Mouse (Mus musculus): ENCODE data around the gene Elmo1.

The Elmo1 gene

DNA sequence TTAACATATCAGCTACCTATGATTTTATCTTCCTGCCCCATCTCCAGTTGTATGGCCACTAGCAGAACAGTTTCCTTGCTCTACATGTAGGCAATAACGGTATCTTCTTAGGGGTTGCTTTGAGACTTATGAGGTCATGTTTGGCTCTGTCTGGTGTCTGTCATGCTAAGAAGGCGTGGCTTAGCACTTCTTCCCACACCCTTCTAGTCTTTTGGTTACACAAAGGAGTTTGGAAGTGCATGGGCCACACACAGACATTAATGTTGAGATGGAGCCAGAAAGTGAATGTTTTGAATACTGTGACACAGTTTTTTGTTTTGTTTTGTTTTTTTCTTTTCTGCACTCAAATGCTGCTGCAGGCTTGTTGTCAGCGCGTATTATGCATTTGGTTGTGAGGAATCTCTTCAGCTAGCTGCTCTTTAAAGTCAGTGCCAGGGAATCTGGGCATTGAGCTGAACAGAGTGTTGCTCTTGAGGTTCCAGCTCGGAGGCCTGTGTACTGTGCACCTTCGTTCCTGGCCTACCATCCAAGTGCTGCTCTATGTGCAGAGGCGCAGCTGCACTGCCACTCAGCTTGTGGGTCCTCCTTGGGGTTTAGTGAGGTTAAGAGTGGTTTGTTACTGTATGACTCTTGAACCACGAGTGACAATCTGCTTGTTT lies 31.1 kb downstream of the Elmo1 start:
- no peak for DNase-seq (ENCODE audit: extremely low spot score, low spot score)

DNA sequence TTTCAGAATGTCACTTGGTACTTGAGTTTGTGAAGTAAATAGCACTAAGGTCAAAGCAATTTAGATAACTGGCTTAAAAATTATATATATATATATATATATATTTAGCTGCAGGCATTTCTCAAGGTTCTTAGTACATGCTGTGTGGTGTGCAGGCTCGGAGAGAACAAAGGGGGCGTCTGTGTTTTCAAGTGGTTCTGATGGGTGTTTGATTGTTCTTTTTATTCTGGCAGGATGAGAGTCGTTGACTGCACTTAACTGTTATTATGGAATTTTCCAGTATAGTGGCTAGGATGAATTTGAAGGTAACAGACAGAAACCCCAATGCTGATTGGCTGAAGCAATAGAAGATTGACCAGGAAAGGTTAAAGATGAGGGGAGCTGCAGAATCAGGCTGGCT lies 33.6 kb downstream of the Elmo1 start:
- no peak for DNase-seq (ENCODE audit: extremely low spot score, low spot score)

DNA sequence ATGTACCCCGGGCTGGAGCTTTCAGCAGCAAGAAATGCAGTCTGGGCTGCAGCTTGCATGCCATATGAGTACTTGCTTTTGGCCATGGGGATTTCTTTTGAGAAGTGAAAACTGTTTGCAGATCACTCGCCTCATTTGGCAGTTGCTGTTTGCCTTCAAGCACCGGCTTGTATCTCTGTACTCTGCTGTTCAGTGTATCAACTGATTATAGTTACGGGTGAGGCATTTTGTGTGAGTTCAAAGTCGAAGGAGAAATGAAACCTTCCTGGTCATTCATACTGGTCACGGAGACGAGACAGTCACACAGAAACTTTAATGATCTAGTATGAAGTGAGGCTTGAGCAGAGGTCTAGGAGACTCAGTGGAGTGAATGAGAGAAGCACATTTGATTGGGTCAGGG lies 34.6 kb downstream of the Elmo1 start:
- DNase-seq (ENCODE audit: extremely low spot score, low spot score): no peak

DNA sequence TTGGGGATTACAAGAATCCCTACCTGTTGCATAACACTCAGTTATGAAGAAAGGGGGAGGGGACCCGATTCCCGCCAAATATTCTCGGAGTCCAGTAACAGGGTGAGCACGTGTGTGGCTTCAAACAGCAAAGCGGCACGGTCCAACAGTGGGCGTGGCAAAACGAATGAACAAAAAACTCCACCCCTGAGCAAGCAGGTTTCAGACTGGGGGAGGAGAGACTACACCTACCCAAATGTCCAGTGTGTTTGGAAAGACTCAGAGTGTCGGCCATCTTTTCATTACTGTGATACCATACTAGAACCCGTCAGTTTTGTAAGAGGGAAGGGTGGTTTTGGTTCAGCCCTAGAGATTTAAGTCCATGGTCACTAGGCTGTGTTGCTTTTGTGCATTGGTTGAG lies 35.4 kb downstream of the Elmo1 start:
- DNase-seq (ENCODE audit: extremely low spot score, low spot score): no peak

DNA sequence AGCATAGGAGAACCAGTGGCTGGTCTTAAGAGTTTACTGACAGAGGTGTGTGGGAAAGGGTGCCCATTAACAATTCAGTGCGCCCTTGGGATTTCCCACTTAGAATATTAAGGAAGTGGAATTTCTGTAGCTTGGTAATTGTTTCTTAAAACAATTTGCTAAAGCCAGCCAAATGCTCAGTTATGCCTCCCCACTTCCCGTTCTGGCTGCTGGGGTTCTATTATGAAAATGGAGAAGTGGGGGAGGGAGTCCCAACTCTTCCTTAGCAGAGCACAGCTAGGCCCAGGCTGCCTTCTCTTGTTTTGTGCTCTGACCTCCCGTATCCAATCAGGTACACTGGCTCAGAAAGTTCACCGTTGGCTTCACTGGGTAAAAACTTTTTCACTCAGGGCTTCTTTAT lies 37.2 kb downstream of the Elmo1 start:
- no peak for DNase-seq (ENCODE audit: extremely low spot score, low spot score)

DNA sequence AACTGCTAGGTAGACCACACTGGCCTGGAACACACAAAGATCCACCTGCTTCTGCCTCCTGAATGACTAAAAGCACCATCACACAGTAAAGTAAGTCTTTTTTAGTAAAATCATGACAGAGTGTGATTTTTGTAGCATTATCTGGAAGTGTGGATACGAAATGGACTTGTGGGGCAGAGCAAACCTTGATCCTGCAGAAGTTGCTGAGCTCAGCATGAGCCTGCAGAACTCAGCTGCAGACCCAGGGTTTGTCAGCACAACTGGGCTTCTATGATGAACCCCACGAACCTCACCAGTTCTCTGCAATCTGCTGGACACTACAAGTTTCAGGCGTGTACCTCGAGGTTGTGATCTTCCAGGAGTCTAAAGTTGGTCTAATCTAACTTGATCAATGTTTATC lies 37.7 kb downstream of the Elmo1 start:
- no peak for DNase-seq (ENCODE audit: extremely low spot score, low spot score)

DNA sequence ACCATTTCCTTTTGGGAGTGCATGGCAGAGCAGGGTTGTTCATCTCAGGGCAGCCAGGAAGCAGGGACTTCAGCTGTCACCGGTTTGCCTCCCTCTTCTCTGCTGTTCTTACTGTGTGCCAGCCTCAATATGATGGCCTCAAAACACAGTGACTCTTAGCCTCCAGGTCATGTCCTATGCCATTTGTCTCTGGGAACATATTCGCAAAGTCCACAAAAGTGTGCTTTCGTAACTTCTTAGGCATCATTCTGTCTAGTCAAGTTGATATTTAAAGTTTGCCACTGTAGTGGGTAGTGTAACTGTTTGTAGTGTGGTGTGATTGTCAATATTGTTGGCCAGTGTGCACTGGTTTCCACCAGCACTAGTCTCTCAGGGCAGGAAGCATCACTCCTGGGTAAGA lies 40.3 kb downstream of the Elmo1 start:
- DNase-seq (ENCODE audit: extremely low spot score, low spot score): no peak

DNA sequence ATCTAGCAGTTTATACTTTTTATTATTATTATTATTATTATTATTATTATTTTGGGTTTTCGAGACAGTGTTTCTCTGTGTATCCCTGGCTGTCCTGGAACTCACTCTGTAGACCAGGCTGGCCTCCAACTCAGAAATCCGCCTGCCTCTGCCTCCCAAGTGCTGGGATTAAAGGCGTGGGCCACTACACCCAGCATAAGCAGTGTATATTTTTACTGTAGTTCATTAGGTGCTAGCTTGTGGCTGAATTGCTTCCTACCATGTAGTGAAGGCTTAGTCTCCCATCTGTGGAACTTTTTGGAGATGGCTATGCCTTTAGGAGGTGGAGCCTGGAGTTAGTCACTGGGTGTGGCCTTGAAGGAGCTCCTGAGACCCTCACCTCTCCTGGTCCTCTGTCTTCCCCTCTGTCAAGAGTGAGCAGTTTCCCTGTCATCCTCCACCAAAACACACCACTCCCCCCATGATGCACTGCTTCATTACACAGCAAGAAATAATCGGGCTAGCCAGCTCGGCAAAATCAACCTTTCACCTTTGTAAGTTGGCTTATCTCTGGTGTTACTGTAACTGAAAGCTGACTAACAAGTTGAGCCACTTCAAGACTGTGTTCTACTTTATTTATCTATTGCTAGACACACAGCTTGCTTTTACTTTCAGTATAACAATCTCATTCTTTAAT lies 41.1 kb downstream of the Elmo1 start:
- no peak for DNase-seq (ENCODE audit: extremely low spot score, low spot score)

DNA sequence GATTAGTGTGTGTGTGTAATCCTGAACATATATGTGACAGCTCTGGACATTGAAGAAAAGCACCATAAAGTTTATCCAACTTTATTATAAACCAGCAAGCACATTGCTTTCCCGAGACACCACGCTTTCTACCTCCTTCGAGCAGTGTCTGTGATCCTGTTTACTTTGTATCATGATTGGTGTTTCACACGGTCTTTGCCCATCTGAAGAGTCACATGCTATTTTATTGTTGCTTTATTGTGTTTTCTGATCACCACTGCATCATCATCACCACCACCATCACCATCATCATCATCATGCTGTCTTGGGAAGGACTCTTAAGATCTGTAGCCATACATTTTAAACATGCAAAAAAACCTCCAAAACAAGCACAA lies 41.6 kb downstream of the Elmo1 start:
- no peak for DNase-seq (ENCODE audit: extremely low spot score, low spot score)

DNA sequence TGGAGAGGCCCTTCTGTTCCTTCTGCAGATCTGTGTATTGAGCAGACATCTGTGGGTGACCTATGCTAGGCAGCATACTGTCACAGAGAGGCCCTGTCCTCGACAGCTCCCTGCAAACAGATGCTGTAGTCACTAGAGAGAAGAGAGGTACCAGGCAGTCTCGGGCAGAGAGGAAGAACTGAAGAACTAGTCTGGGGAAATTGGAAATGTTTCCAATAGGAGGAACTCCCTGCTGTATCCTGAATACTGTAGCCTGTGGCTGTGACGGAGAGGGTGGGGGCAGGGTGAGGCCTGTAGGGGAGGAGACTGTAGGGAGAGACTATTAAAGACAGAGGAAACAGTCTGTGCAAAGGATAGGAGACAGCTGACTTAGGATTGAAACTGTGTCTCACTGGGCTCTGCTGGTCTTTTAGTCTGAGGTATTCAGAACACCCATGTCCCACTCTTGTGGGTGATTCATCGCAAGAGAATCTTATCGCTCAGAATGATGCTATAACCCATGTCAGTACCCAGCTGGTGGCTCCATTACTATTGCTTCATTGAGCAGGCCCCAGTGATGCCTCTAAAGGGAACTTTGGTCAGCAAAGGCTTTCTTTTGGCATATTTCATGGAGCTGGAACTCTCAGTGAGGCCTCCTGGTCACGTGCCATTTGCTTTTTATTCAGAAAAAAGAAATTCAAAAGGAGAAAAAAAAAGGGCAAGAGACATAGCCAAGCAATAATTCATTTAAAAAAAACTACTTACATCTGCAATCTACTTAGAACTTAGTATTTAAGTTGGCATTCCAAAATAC lies 43.4 kb downstream of the Elmo1 start:
- no peak for DNase-seq (ENCODE audit: extremely low spot score, low spot score)

DNA sequence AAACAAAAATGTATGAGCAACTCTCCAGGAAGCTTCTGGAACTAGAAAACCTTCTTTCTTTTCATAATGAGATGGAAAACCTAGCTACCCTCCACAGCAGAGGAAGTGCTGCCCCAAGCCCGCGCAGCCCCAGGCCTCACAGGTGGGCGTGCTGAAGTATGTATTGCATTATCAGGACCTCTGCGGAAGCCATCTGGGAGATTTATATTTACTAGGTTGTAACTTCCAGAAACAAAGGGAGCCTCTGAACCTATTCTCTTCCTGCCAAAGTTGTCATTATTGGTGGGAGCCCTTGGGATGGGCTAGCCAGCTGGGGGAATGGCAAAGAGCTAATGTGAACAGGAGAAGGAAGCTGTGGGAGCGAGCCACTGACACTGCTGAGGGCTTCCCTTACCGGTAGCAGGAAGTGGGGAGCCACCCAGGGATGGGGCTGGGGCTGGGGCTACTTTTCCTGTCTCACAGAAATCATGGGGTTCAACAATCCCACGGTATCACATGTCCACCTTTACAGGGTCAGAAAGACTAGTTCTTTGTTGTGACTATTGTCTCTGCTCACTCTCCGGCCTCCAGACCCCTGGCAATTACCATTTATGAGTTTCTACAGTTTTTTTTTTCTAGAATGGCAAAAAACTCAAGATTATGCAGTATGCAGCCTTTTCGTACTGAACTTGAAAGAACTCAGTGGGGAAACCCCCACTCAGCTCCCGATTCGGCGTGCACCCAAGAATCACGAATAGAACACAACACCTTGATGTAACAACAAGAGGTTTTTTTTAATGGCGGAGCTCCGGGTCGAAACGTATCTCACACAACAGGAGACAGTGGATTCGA lies 44.2 kb downstream of the Elmo1 start:
- DNase-seq (ENCODE audit: extremely low spot score, low spot score): no peak

DNA sequence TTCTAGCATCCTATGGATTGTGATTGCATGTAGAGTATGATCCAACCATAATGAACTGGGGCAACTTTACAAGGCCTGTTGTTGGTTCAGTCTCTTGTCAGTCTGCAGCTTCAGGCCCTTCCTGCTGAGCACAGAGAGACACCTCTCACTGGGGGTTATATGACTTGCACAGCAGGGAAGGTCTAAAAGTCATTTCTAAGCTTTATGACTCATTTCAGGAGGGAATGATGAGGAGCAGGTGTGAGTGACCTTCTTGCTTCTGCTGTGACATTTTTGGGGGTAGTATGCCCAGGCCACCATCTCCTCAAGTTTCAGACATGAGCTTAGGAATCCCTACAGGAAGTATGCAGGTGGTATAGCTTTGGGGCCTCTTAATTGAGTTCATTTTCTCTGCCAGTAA lies 46.4 kb downstream of the Elmo1 start:
- DNase-seq (ENCODE audit: extremely low spot score, low spot score): no peak

DNA sequence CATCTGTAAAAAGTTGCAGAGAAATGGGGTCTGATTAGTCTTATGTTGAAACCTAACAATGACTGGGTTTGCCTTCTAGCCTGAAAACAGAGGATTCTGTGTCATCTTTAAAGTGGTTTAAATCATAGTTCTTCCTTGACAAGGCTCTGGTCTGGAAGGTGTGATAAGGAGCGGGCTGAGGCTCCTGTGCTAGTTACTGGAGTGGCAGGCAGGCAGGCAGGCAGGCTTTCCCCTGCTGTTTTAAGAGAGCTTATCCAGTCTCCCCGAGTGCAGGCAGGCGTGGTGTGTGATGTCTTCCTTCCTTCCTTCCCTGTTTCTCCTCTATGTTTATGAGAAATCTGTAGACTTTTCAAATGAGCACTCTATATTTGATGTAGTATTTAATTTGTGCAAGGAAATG lies 48.1 kb downstream of the Elmo1 start:
- DNase-seq (ENCODE audit: extremely low spot score, low spot score): no peak

DNA sequence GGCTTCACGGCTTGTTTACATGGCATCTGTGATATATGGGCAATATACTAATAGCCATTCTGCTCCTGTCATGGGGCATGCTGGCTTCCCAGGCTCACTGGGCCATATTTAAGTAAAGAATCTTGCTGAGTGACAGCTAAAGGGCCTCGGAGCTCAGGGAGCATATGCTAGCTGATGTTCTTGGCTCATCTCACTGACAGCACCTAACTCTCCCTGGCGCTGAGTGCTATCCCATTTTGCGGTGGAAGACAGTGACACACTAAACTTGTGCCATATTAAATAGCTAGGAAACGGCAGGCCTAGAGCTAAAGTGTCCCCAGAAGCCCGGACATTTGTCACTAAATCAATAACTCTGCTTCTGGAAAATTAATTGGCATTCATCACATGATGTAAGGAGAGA lies 48.7 kb downstream of the Elmo1 start:
- DNase-seq (ENCODE audit: extremely low spot score, low spot score): no peak

DNA sequence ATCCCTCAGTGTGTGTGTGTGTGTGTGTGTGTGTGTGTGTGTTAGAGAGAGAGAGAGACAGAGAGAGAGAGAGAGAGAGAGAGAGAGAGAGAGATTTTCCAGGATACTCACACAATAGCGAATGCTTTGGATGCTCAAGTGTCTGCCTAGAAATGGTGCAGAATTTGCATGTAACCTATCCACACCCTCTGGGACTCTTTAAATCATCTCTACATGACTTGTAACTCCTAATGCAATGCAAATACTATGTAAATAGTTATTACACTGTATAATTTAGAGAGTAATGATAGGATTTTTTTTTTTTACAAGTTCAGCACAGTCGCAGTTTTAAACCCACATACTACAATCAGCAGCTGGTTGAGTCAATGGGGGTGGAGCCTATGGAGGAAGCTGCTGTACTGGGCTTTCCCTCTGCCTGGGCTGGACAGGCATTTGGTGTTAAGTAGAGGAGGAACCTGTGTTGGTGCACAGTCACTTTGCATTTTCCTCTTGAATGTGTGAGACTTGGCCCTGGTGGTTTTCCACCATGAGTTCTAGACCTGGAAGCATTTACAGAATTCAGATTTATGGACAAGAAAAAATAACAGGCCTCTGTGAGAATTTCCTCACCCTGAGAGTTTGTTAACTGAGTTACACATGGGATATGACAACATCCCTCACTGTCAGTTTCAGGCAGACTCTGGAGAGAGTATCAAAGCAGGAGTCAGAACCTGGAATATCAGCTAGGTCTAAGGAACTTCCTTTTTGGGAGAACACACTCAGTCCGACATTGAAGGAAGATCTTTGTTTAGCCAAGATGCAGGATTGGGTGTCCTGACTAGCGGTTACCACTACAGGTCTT lies 49.6 kb downstream of the Elmo1 start:
- no peak for DNase-seq (ENCODE audit: extremely low spot score, low spot score)

DNA sequence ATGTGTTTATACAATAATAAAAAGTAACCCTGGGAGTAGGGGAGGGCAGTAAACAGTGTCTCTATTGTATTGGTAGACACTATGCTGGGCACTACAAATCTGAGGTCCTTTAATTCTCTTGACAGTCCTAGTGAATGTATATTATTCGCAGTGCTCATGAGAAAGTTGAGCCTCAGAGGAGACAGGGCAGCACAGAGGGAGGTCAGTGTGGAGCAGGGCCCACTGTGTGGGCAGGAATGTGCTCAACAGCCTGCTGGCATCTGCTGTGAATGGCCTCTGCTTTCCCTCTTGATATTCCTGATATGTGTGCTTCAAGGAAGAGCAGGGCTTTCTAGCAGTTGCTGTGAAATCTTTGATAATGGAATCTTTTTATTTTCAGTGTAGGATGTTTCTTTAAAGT lies 52.2 kb downstream of the Elmo1 start:
- DNase-seq (ENCODE audit: extremely low spot score, low spot score): no peak

DNA sequence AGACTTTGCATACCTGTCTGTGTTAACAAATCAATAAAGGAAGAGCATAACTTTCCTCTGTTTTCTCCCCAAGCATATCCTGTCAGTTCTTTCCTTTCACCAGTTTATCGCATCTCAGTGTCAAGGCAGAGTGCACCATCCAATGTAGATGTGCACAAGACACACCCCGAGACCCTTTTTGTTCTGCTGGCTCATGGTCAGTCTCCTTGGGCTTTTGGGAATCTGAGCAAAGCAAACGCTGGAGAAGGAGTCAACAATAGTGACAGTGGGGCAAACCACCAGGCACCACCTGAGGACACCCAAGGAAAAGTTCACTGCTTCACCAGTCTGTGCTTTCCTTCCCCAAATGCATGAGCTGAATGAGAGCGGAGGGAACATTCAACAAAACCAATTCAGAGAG lies 56.5 kb downstream of the Elmo1 start:
- DNase-seq (ENCODE audit: extremely low spot score, low spot score): no peak

DNA sequence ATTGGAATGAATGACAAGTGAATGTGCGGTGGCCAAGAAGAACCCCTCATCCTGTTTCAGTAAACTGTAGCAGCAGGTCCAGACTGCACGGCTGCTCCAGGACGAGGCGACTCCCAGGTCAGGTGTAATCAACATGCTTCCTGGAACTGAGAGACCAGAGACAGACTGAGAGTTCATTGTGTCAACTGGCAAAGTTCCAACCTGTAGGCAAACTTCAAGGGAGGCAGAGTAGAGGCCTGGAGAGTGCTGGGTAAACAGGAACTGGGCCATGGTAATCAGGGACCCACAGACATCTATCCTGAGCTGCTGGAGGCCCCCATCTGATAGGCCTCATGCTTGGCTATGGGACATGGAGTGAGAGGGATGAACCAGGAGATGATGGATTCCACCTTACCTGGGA lies 57.3 kb downstream of the Elmo1 start:
- DNase-seq (ENCODE audit: extremely low spot score, low spot score): no peak

DNA sequence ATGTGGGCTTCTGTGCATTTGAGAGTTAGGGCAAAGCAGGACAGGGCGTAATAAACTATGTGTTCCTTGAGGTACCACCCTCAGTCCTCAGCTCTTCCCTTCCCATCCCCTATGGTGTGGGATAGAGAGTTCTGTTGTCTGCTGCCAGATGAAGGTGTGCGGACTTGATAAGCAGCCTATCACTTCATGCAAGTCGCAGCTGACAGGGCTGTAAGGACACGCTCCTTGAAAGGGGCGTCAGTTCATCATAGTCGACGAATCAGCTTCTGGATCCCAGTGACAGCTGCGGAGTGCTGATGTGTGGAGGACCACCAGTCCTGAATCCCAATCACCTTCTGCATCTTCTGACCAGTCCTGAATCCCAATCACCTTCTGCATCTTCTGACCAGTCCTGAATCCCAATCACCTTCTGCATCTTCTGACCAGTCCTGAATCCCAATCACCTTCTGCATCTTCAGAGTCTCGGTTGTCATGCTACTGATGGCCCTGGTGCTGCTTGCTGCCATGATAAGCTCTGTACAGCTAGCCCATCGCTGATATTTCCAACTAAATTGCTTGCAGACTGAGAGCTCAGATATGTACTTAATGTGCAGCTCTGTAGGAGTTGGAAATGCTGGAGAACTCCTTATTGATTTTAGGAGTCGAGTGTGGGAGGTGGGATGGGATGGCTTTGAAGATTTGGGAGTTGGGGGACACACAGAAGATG lies 59.9 kb downstream of the Elmo1 start:
- DNase-seq (ENCODE audit: extremely low spot score, low spot score): no peak

DNA sequence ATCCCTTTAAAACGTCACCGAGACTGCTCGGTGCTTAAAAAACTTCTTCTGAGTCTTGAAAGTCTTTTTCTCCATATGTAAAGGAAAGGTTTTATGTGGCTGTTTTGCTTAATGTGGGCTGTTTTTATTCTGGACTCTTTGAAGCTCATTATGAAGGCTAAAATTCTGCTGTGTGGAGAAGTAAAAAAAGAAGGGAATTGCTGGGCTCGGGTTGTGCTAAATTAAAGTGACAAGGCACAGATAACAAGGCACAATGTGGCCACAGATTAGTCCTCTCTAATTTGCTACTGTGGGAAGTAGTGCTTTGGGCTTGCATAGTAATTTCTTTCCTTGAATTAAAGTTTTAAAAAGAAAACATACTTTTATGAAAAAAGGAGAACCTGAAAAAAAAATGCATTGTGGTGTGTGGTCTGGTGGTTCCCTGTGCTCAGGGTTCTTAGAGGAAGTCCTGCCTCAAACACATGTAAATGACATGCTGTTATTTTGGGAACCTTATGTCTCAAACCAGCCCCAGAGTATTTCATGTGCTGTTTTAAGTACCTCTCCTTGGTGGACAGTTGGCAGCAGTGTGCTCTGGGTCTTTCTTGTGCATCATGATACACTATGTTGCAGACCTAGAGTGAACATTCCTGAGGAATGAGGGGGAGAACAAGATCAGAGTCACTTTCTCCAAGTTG lies 61.0 kb downstream of the Elmo1 start:
- no peak for DNase-seq (ENCODE audit: extremely low spot score, low spot score)

All from neural tube, embryonic 10.5 days (tissue).